Comparison of ENCODE assay signal across 8 mouse cellular contexts in genomic region chr17:31856519-31857160, GRCm38 (mm10). TPM values are rescaled to one million over a fixed set of nuclear protein-coding genes. Genes with fewer than 3 reads are reported as not detected.
DNase-seq lines count a peak whose midpoint lies in the region; ATAC-seq lines count a peak whose summit lies in the region.

No protein-coding gene starts in this region.

- peak; percentile 93 to 96 for DNase-seq in adrenal gland, adult (ENCODE audit: inconsistent age in 2 of 2, low spot score in 1 of 2)
- DNase-seq in cerebellum, adult 9-10 months = peak; percentile 58
- DNase-seq in heart, postnatal 4 days = peak; percentile 95
- peak; percentile 27 for DNase-seq in layer of hippocampus, adult 9-11 months
- peak; percentile 54 for DNase-seq in ovary, postnatal 14 days (ENCODE audit: low spot score)

- peak overlapping the region; percentile 84 for H3K4me2 ChIP-seq in lung, embryonic 16.5 days (ENCODE audit: low read depth, low read length)

- peak overlapping the region; percentile 76 for H3K9ac ChIP-seq in lung, embryonic 16.5 days (ENCODE audit: low read length)

- ATAC-seq in frontal cortex, adult (ENCODE audit: low TSS enrichment) = peak; percentile 22; the same call in 1 of the 2 replicates
- peak; percentile 86 for ATAC-seq in lung, embryonic 16.5 days (ENCODE audit: low read depth)
- ATAC-seq in activated CD4-positive, CD25-positive, alpha-beta regulatory T cell, adult 4 months = no peak

- peaks cover 31% of the 10 kb centered on the region for H3K4me1 ChIP-seq in lung, embryonic 16.5 days (replicated peaks; ENCODE audit: control insufficient read depth, insufficient read depth, low read length)

- peak overlapping the region; percentile 100 for H3K27ac ChIP-seq in lung, embryonic 16.5 days (ENCODE audit: low read length)

- no peaks in the 10 kb centered on the region for H3K27me3 ChIP-seq in lung, embryonic 16.5 days (ENCODE audit: control insufficient read depth, insufficient read depth, low read depth, low read length)

- 0 out of 2 replicates have a peak, but pooled peaks cover 5% of the 10 kb centered on the region for H3K36me3 ChIP-seq in lung, embryonic 16.5 days (ENCODE audit: control insufficient read depth, insufficient read depth, low read length)

- H3K9me3 ChIP-seq in lung, embryonic 16.5 days (ENCODE audit: control insufficient read depth, low read length) = no peaks in the 10 kb centered on the region

- H3K4me3 ChIP-seq in lung, embryonic 16.5 days (ENCODE audit: low read length) = peak overlapping the region; percentile 94

- WGBS in lung, embryonic 16.5 days = 9% methylated on average over 17 of the region's 17 CpGs

RNA-seq across cellular contexts. Expression of gene Sik1, which starts 1.0 kb away (rescaled TPM):
- 10 to 100 TPM; 74.3 to 79.7 TPM for total RNA-seq in heart, postnatal 4 days (2021)
- 32.7 and 33.0 TPM in 2 replicates for polyA plus RNA-seq in lung, embryonic 16.5 days (2015; fragmentation: Nextera tagmentation; extraction: Ambion mirVana)
- polyA plus RNA-seq in activated CD4-positive, CD25-positive, alpha-beta regulatory T cell, adult 4 months (2017; shearing (Covaris generic)) = 1 to 10 TPM; 3.2 to 4.1 TPM

Comparison
In these comparisons a context has a peak if more than half of its experiments do, and no peak if none do; other contexts are left out.
1. DNase-seq: peak in every context shown above with its lines; median percentile 95 in heart, postnatal 4 days; 94 in adrenal gland, adult; 58 in cerebellum, adult 9-10 months; 54 in ovary, postnatal 14 days; 27 in layer of hippocampus, adult 9-11 months.